Mouse (Mus musculus) right cerebral cortex, postnatal 14 days (tissue): ENCODE data around the gene Prss3.
"Not testable (repeated sequence)": the region's sequence is repeated elsewhere in the genome, so short reads cannot be mapped to it uniquely, and the experiment has no call there.

Experiments
- DNase-seq: peaks from one replicate; pipeline ENCODE4 v3.0.0; 2022

The Prss3 gene

GRCm38 (mm10) chr6:41377578-41377977 lies at the start of gene Prss3:
TSS of gene Prss3 (minus strand) at chr6:41377678.
- not testable (repeated sequence) for DNase-seq

- DNase-seq, result not testable (repeated sequence)
These were observed 14.6 kb upstream of the Prss3 start, which contains the start of gene Gm5771 for GRCm38 (mm10) chr6:41392056-41392455. TSS of gene Gm5771 (plus strand) at chr6:41392356.

DNA sequence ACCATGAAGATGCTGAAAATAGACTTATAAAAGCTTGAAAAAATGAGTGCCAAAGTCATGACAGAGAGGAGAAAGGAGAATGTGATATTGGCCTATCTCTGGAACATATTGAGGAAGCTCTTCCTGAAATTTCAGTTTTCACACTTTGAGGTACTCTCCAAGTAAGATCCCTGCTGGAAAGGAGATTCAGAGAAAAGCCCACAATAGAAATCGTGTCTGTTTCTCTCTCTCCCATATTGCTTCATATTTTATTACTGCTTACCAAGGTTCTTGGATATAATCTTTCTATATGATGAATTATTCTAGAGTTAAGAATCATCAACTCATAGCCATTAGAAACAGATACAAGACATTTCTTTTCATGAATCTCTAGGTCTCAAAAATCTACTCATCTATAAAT lies 14.2 kb upstream of the Prss3 start:
- not testable (repeated sequence) for DNase-seq

GRCm38 (mm10) chr6:41386781-41387180 lies 9.3 kb upstream of the Prss3 start:
- DNase-seq, result no peak

DNA sequence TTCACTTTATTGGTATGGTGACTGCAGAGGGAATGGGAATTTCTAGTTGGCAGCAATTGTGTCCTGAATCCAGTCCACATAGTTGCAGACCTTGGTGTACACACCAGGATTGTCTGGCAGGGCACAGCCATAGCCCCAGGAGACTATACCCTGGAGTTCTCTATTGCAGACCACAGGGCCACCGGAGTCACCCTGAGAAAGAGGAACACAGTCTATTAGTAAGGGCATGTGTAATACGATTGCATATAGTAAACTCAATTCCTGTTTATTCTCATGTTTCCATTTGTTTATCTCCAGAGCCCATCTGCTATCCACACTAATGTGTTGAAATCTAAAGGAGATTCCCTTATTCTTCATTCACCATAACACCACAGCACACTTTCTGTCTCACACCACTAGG lies 3.7 kb downstream of the Prss3 start:
- DNase-seq, result not testable (repeated sequence)

GRCm38 (mm10) chr6:41353932-41354331 lies 23.5 kb downstream of the Prss3 start, which contains the start of gene Try10:
TSS of gene Try10 (plus strand) at chr6:41354105.
- no peak for DNase-seq
